Mouse (Mus musculus): Measurements from ENCODE around the gene Klhl21.

DNA sequence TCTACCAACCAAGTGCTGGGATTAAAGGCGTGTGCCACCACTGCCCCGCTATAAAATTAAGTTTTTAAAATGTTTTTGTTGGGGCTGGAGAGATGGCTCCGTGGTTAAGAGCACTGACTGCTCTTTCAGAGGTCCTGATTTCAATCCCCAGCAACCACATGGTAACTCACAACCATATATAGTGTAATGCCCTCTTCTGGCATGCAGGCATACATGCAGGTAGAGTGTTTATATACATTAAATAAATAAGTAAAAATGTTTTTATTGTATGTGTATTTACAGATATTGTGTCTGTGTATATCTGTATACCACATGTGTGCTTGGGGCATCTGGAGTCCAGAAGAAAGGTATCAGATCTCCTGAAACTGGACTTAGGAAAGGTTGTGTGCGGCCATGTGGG lies 7.3 kb upstream of the Klhl21 start:
- no peak for TF ChIP-seq CTCF (IDR thresholded peaks at IDR 0.05)
- TF ChIP-seq POLR2A (IDR thresholded peaks at IDR 0.05; ENCODE audit: insufficient read depth, low read depth, low read length) = no peak
- TF ChIP-seq EP300 (IDR thresholded peaks at IDR 0.05; ENCODE audit: insufficient read depth, low read depth, low read length) = no peak
